ENCODE assay signal across 8 mouse cellular contexts in genomic region chr10:12867733-12868188, GRCm38 (mm10). TPM values are rescaled to one million over a fixed set of nuclear protein-coding genes. Genes with fewer than 3 reads are reported as not detected.
DNase-seq lines count a peak whose midpoint lies in the region; ATAC-seq and TF ChIP-seq lines count a peak whose summit lies in the region.

No protein-coding gene starts in this region.

- no peaks in the 10 kb centered on the region for H3K27me3 ChIP-seq in embryonic facial prominence, embryonic 12.5 days
- H3K27me3 ChIP-seq in hindbrain, postnatal 0 days (ENCODE audit: insufficient read depth, low read length): no peaks in the 10 kb centered on the region
- H3K27me3 ChIP-seq in neural tube, embryonic 13.5 days: peaks cover 10% of the 10 kb centered on the region

- DNase-seq in left cerebral cortex, adult 2 months (ENCODE audit: extremely low spot score in 1 of 2, low spot score in 2 of 2): no peak
- DNase-seq in left cerebral cortex, adult 18-20 months (ENCODE audit: low spot score in 2 of 2): no peak
- DNase-seq in hindbrain, postnatal 0 days (ENCODE audit: low spot score): peak; percentile 35
- no peak for DNase-seq in layer of hippocampus, adult 9-11 months
- DNase-seq in adipocyte (ENCODE audit: low spot score): no peak
- no peak for DNase-seq in cerebellum, adult 11 months

- H3K36me3 ChIP-seq in embryonic facial prominence, embryonic 12.5 days: no peaks in the 10 kb centered on the region
- H3K36me3 ChIP-seq in hindbrain, postnatal 0 days (ENCODE audit: insufficient read depth, low read length): no peaks in the 10 kb centered on the region
- H3K36me3 ChIP-seq in neural tube, embryonic 13.5 days: no peaks in the 10 kb centered on the region

- peaks cover 11% of the 10 kb centered on the region for H3K4me1 ChIP-seq in embryonic facial prominence, embryonic 12.5 days
- peaks cover 7% of the 10 kb centered on the region; the same call in 1 of the 2 replicates for H3K4me1 ChIP-seq in hindbrain, postnatal 0 days (ENCODE audit: insufficient read depth, low read length)
- H3K4me1 ChIP-seq in neural tube, embryonic 13.5 days (replicated peaks): peaks cover 29% of the 10 kb centered on the region

- ATAC-seq in embryonic facial prominence, embryonic 12.5 days (ENCODE audit: insufficient number of reproducible peaks, insufficient read depth, low FRiP score, low TSS enrichment): no peak
- no peak for ATAC-seq in hindbrain, postnatal 0 days
- ATAC-seq in neural tube, embryonic 13.5 days (ENCODE audit: low read depth): peak; percentile 78

- WGBS in embryonic facial prominence, embryonic 12.5 days: 0% methylated on average over 12 of the region's 12 CpGs
- WGBS in hindbrain, postnatal 0 days: 0% methylated on average over 11 of the region's 12 CpGs
- WGBS in neural tube, embryonic 13.5 days: 0% methylated on average over 12 of the region's 12 CpGs

- H3K4me3 ChIP-seq in left cerebral cortex, adult 2 months: peak overlapping the region; percentile 57
- peak overlapping the region; percentile 66 for H3K4me3 ChIP-seq in embryonic facial prominence, embryonic 12.5 days
- H3K4me3 ChIP-seq in hindbrain, postnatal 0 days (ENCODE audit: low read length): peak overlapping the region; percentile 85
- H3K4me3 ChIP-seq in neural tube, embryonic 13.5 days: peak overlapping the region; percentile 74

- no peak for TF ChIP-seq CTCF in left cerebral cortex, adult 2 months (IDR thresholded peaks at IDR 0.05)
- no peak for TF ChIP-seq CTCF in hindbrain, postnatal 0 days (IDR thresholded peaks at IDR 0.05; ENCODE audit: low read depth)

- peak overlapping the region; percentile 89 for H3K4me2 ChIP-seq in embryonic facial prominence, embryonic 12.5 days (replicated peaks)
- peak overlapping the region; percentile 96 for H3K4me2 ChIP-seq in hindbrain, postnatal 0 days (ENCODE audit: low read depth, low read length)
- peak overlapping the region; percentile 95 for H3K4me2 ChIP-seq in neural tube, embryonic 13.5 days

- intact Hi-C loops in left cerebral cortex, adult 2 months (cut with DNase I): loop anchor here (2.0 to 5.0 kb wide), 4 partner anchors 43 to 175 kb away; no protein-coding TSS in a partner anchor

- H3K27ac ChIP-seq in left cerebral cortex, adult 2 months: peak overlapping the region; percentile 78
- peak overlapping the region; percentile 94 for H3K27ac ChIP-seq in embryonic facial prominence, embryonic 12.5 days
- H3K27ac ChIP-seq in hindbrain, postnatal 0 days: peak overlapping the region; percentile 73; the same call in 1 of the 2 replicates
- H3K27ac ChIP-seq in neural tube, embryonic 13.5 days (replicated peaks): peak overlapping the region; percentile 79

- H3K9ac ChIP-seq in embryonic facial prominence, embryonic 12.5 days: peak overlapping the region; percentile 82
- peak overlapping the region; percentile 71 for H3K9ac ChIP-seq in hindbrain, postnatal 0 days (replicated peaks; ENCODE audit: low read length)
- H3K9ac ChIP-seq in neural tube, embryonic 13.5 days: peak overlapping the region; percentile 77

- H3K9me3 ChIP-seq in embryonic facial prominence, embryonic 12.5 days: no peaks in the 10 kb centered on the region
- H3K9me3 ChIP-seq in hindbrain, postnatal 0 days (ENCODE audit: low read length): no peaks in the 10 kb centered on the region
- H3K9me3 ChIP-seq in neural tube, embryonic 13.5 days: no peaks in the 10 kb centered on the region

RNA-seq across cellular contexts. Expression of gene Utrn, which starts 1.4 kb away (rescaled TPM):
- 10 to 100 TPM; 65.4 to 69.3 TPM for total RNA-seq in left cerebral cortex, adult 2 months (2021)
- total RNA-seq in left cerebral cortex, adult 18-20 months (2021): 10 to 100 TPM; 61.6 to 69.4 TPM
- polyA plus RNA-seq in embryonic facial prominence, embryonic 12.5 days (2016; fragmentation: Nextera tagmentation; extraction: Ambion mirVana): 78.8 and 81.7 TPM in 2 replicates
- 24.6 and 25.8 TPM in 2 replicates for total RNA-seq in hindbrain, postnatal 0 days (2014; rRNA removed)
- polyA plus RNA-seq in hindbrain, postnatal 0 days (2015; fragmentation: Nextera tagmentation; extraction: Ambion mirVana): 25.0 and 27.3 TPM in 2 replicates
- 34.3 and 34.6 TPM in 2 replicates for polyA plus RNA-seq in neural tube, embryonic 13.5 days (2015; fragmentation: Nextera tagmentation; extraction: Ambion mirVana)
